Mouse (Mus musculus) urinary bladder, adult 18-20 months (tissue): ENCODE data around the gene Gm21887.
"Not testable (repeated sequence)": the region's sequence is repeated elsewhere in the genome, so short reads cannot be mapped to it uniquely, and the experiment has no call there.

Source experiments
- DNase-seq, 2 experiments: peaks; one replicate each; pipeline ENCODE4 v3.0.0; 2022; ENCODE audit warnings: low spot score in 2 of 2, mixed read lengths in 2 of 2

The Gm21887 gene

GRCm38 (mm10) chrX:170010581-170011528 lies 1.4 kb downstream of the Gm21887 start:
- DNase-seq, result peak in 1 of 2 experiments; percentile 86

- DNase-seq, result not testable (repeated sequence)
Measured at GRCm38 (mm10) chrX:170011529-170011879, 2.0 kb downstream of the Gm21887 start.

DNA sequence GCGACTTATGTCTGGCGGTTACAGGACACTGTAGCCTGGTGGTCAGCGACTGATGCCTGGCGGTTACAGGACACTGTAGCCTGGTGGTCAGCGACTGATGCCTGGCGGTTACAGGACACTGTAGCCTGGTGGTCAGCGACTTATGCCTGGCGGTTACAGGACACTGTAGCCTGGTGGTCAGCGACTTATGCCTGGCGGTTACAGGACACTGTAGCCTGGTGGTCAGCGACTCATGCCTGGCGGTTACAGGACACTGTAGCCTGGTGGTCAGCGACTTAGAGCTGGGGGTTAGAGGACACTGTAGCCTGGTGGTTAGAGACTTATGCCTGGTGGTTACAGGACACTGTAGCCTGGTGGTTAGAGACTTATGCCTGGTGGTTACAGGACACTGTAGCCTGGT lies 4.0 kb downstream of the Gm21887 start:
- DNase-seq, result not testable (repeated sequence)

GRCm38 (mm10) chrX:170014038-170014437 lies 4.6 kb downstream of the Gm21887 start:
- DNase-seq, result not testable (repeated sequence)

DNA sequence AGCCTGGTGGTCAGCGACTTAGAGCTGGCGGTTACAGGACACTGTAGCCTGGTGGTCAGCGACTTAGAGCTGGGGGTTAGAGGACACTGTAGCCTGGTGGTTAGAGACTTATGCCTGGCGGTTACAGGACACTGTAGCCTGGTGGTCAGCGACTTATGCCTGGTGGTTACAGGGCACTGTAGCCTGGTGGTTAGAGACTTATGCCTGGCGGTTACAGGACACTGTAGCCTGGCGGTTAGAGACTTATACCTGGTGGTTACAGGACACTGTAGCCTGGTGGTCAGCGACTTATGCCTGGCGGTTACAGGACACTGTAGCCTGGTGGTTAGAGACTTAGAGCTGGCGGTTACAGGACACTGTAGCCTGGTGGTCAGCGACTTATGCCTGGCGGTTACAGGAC lies 6.4 kb downstream of the Gm21887 start:
- not testable (repeated sequence) for DNase-seq

DNA sequence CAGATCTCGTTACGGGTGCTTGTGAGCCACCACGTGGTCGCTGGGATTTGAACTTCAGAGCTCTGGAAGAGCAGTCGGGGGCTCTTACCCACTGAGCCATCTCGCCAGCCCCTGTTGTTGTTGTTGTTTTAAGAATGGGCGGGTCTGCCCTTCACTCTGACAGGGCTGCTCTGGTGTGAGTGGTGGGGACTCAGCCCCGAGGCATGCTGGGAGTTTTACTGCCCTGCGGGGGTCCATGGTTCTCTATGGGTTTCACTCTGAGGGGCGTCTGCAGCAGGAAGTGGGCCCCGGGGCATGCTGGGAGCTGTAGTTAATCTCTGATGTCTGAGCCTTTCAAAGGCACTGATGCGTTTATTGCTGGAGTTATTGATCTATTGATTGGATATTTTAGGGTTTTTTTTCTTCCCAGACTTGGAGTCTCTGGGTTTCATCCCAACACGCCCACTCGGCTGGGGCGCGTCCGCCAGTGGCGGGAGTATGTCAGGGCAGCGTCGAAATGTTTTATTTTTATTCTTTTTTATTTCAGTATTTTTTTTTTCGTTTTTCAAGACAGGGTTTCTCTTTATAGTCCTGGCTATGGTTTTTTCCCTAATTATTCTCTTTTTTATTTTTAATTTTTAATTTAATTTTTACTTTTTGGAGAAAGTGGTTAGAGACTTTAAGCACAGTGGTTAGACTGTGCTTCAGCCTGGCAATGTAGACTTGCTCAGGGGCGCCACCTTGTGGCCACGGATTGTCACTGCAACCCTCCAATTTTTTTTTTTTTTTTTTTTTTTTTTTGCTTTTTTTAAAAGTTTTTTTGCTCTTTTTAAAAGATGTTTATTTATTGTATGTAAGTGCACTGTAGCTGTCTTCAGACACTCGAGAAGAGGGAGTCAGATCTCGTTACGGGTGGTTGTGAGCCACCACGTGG lies 8.1 kb downstream of the Gm21887 start:
- DNase-seq, result peak in 1 of 2 experiments; percentile 77

- DNase-seq, result peak in 1 of 2 experiments; percentile 79
Measured at GRCm38 (mm10) chrX:170018571-170019218, 9.2 kb downstream of the Gm21887 start.

GRCm38 (mm10) chrX:170019219-170019953 lies 9.9 kb downstream of the Gm21887 start:
- DNase-seq, result peak in 1 of 2 experiments; percentile 80

DNA sequence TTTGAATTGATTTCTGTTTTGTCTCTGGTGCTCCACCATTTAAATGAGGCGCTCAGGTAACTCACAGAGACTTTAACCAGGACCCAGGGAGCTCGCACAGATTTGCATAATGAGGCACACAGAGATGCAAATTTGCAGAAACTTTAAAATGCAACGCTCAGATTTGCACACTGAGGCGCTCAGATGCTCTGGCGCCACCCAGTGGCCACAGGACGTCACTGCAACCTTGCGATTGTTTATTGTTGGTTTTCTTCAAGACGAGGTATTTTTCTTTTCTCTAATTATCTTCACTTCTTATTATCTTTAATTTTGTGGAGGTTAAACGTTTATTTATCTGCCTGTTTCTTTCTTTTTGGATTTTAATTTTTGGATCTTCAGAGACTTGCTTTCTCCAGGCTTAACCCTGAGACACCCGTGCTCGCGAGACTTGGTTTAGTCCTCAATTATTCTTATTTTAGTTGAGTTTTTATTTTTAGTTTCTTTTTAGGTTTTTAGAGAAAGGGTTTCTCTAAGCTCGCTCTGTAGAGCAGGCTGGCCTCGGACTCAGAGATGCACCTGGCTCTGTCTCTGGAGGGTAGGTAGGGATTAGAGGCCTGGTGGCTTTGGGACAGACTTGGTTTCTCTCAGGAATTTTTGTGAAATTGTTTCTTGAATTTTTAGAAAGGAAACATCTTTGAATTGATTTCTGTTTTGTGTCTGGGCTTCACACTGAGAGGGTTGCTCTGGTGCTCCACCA lies 10.7 kb downstream of the Gm21887 start:
- DNase-seq, result peak; percentile 97 to 99

DNA sequence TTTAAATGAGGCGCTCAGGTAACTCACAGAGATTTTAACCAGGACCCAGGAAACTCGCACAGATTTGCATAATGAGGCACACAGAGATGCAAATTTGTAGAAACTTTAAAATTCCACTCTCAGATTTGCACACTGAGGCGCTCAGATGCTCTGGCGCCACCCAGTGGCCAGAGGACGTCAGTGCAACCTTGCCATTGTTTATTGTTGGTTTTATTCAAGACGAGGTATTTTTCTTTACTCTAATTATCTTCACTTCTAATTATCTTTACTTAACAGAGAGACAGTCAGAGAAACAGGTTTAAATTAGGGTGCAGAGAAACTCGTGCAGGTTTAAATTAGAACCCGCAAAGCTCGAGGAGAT lies 11.2 kb downstream of the Gm21887 start:
- DNase-seq, result peak in 1 of 2 experiments; percentile 84

DNA sequence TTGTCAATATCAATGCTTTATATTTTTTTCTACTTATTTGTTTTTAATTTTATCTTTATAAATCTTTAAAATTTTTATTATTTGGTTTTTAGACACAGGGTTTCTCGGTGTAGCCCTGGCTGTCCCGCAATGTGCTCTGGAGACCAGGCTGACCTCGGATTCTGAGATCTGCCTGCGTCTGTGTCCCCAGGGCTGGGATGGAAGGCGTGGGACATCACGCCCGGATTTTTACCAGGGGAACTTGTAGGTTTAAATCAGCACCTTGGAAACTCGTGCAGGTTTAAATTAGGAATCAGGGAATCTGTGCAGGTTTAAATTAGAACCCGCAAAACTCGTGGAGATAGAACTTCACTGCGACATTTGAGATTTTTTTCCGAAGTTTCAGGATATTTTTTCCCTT lies 11.7 kb downstream of the Gm21887 start:
- DNase-seq, result peak in 1 of 2 experiments; percentile 55

DNA sequence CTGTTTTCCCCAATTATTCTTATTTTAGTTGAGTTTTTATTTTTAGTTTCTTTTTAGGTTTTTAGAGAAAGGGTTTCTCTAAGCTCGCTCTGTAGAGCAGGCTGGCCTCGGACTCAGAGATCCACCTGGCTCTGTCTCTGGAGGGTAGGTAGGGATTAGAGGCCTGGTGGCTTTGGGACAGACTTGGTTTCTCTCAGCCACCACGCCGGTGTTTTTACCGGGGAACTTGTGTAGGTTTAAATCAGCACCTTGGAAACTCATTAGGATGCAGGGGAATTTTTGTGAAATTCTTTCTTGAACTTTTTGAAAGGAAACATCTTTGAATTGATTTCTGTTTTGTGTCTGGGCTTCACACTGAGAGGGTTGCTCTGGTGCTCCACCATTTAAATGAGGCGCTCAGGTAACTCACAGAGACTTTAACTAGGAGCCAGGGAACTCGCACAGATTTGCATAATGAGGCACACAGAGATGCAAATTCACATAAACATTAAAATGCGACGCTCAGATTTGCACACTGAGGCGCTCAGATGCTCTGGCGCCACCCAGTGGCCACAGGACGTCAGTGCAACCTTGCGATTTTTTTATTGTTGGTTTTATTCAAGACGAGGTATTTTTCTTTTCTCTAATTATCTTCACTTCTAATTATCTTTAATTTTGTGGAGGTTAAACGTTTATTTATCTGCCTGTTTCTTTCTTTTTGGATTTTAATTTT lies 12.4 kb downstream of the Gm21887 start:
- DNase-seq, result peak in 1 of 2 experiments; percentile 65
